Mouse (Mus musculus) spleen, adult 2 months (tissue): ENCODE measurements around the gene Ank2.

Source experiments
- CTCF ChIP-seq: fragments of 200-500 bp; IDR thresholded peaks from 2 replicates; pipeline ENCODE4 v1.5.1; 2011; ENCODE audit warnings: mild to moderate bottlenecking, inconsistent platforms; ENCODE audit not compliant: insufficient read depth, insufficient read length, insufficient replicate concordance; ENCODE audit errors: extremely low read depth
- POLR2A ChIP-seq: fragments of 200-500 bp; IDR thresholded peaks from 2 replicates; pipeline ENCODE4 v1.6.1; 2011; ENCODE audit warnings: low read depth, low read length, inconsistent platforms

GRCm38 (mm10) chr3:127186239-127186638 is 312.9 kb downstream of the Ank2 start:
- TF ChIP-seq POLR2A = no peak
- no peak for TF ChIP-seq CTCF
